Mouse (Mus musculus) bone marrow, adult 2 months (tissue): ENCODE data around the gene Gabrb2.

ENCODE experiments used
- CTCF ChIP-seq: fragments of 200-500 bp; IDR thresholded peaks from 2 replicates; pipeline ENCODE4 v1.5.1; 2011; ENCODE audit warnings: low read length, control low read depth; ENCODE audit not compliant: control insufficient read depth, insufficient read depth
- POLR2A ChIP-seq: fragments of 200-500 bp; IDR thresholded peaks from 2 replicates; pipeline ENCODE4 v1.6.1; 2011; ENCODE audit warnings: low read depth, mild to moderate bottlenecking, control low read depth, low read length, borderline replicate concordance; ENCODE audit not compliant: control insufficient read depth

DNA sequence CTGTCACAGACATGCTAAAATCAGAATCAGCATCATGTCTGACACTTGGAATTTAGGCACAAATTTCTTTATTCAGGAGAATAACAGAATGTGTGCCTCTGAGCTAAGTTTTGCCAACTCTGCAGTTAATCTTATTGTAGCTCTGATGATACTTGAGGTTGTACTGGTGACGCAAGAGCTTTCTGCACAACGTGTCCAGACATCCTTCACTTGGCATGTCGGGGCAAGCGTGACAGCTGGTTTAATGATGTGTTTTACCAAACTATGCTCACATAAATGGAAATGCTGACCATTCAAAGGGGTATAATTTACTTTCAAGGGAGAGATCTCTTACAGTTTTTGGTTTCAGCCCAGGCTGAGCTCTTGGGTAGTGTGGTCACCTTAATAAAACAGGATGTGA, 33.1 kb upstream of the Gabrb2 start:
- no peak for TF ChIP-seq CTCF
- TF ChIP-seq POLR2A = no peak
